Mouse (Mus musculus): Measurements from ENCODE around the gene Nlrp9b.
"Not testable (repeated sequence)": the region's sequence is repeated elsewhere in the genome, so short reads cannot be mapped to it uniquely, and the experiment has no call there.

The Nlrp9b gene

GRCm38 (mm10) chr7:20122479-20122878 is 131.2 kb downstream of the Nlrp9b start, which contains the start of gene Gm16442:
TSS of gene Gm16442 (minus strand) at chr7:20122579.
- DNase-seq (ENCODE audit: low read depth, low spot score): not testable (repeated sequence)
